Mouse (Mus musculus) CH12F3 (cell line): Measurements from ENCODE around the gene Rab11fip4.

Source experiments
- in situ Hi-C: fragments of 300-500 bp; cut with MboI; formaldehyde crosslinking; loops from 2 replicates; pipeline ENCODE4 v1.14.3; 2020; ENCODE audit warnings: low sequenced_read_pairs

Rab11fip4 gene

DNA sequence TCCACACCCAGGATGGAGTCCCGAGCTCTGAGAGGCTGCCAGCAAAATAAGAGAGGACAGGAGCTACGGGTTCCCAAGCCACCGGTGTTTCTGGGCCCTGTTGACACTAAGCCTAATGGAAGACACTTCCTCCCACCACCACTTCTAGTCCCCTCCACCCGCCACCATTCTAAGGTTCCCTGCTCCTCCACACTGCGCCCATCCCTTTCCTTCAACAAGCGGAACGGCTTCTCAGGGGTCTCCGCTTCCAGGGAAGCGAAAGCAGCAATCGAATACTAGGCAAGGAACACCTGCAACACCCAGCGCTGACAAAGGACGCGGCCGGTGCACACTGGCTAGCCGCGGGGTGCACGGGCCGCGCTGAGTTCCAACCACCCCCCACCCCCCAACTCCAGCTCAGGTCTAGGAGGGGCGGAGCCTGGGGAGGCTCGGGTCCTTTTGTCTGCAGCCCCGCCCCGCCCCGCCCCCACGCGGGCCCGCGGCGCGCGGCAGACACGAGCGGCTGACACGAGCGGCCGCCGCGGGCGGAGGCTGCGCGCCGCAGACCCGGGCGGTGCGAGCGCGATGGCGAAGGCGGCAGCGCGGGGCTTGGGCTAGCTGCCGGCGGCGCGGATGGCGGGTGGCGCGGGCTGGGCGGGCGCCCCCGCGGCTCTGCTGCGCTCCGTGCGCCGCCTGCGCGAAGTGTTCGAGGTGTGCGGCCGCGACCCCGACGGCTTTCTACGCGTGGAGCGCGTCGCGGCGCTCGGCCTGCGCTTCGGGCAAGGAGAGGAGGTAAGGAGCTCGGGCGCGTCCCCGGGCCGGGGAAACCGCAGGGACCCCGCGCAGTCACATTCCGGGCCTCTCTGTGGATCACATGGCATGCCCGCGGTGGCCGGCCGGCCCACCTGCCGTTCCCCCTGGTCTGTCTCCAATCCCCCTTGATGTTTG lies at the start of gene Rab11fip4:
Rab11fip4 (plus strand) TSS at position 549 of the 927 bp plus-strand sequence.
- in situ Hi-C loops, result loop anchor here (25.0 kb wide), 1 partner anchor 321 kb away; no protein-coding TSS in a partner anchor

DNA sequence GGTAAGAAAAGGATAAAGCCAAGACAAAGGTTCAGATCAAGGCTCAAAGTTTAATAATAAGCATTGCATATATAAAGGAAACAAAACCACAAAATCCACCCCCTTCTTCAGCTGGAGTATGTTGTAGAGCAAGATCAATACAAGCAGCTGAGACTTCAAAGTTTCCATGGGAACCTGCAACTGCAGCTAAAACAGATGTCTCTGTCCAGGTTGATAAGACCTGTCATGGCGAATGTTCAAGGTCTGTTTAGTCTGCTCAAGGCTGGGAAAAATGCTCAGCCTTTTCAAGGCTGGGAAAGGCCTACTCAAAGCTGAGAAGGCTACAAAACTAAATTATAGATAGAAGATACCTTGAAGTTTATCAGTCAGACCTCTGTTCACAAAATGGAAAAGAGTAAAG lies 38.4 kb upstream of the Rab11fip4 start:
- in situ Hi-C loops, result no loop called here

DNA sequence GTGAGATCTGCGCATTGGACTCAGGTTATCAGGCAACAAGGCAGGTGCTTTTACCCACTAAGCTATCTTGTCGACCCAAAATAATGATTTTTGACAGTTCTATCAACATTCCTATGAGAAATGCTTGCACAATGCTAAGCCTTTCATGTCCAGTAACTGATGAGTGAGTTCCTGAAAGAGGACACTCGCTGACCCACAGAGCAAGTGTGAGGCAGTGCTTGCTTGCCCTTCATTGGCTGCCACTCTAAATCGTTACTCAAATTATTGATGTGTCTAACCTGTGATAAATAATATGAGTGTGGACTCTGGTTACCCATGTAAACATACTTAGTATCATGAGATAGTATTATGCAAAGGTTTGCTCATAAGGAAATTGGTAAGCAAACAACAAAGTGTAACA lies 30.5 kb upstream of the Rab11fip4 start:
- in situ Hi-C loops, result no loop called here

DNA sequence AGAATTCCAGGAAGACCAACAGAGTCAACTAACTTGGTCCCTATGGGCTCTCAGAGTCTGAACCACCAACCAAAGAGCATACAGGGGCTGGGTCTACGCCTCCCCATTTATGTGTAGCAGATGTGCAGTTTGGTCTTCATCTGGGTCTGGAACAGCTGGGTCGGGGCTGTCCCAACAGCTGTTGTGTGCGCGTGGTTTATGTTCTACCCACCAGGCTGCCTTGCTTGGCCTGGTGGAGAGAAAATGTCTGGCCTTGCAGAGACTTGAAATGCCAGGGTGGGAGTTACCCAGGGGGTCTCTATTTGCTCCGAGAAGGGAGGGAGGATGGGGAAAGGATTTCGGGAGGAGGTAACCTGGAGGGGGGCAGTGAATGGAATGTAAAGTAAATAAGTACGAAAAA lies 27.5 kb upstream of the Rab11fip4 start:
- in situ Hi-C loops, result no loop called here

DNA sequence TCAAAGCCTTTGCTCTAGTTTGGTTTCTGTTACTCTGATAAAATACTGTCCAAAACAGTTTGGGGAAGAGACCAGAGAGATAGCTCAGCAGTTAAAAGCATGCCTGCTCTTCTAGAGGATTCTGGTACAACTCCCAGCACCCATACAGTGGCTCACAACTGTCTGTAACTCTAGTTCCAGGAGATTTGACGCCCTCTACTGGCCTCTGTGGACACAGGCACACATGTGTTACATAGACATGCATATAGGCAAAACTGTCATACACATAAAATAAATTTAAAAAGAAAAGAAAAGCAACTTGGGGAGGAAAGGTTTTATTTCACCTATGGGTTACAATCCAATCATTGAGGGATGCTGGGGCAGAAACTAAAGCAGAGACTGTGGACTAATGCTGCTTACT lies 24.1 kb upstream of the Rab11fip4 start:
- in situ Hi-C loops, result no loop called here

DNA sequence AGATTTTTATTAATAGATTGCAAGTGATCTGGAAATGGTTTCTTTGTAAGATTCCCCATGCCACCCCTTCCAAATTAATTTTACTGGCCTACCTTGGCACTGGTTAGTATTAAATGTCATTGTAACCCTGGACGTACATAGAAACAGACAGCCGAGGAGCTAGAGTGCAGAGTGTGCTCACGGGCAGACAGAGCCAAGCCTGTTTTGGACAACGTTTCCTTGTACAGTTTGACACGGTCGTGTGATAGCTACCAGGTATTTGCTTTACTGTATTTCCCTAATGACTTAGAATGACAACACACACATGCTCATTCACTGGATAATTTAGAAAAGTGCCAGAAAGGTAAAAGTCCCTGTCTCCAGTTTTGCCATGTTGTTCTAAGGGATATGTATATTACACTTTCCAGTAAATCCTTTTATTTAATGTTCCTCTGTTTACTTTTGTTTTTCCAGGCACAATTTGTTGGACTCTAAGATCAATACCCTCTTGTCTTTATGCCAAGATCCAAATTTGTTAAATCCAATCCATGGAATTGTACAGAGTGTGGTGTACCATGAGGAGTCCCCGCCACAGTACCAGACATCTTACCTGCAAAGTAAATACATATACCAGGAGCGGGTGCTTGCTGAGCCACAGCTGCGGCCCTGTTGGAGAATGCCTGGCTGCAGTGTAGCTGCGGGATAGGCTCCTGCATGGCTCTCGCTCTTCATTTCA lies 22.7 kb upstream of the Rab11fip4 start:
- in situ Hi-C loops, result no loop called here

DNA sequence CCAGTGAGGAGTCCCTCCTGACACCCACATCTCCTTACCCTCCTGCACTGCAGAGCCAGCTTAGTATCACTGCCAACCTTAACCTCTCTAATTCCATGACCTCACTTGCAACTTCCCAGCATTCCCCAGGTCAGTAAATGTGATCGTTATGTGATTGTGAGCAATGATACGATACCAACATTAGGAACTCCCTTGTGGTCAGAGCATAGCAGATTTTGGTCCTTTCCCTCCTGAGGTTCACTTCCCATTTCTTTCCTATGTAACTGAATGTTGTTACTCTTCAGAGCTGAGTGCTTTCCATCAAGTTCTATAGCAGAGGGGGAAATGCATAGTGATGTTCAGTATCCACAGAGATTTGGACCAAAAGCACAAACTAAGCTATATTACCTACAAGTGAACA lies 20.7 kb upstream of the Rab11fip4 start:
- in situ Hi-C loops, result no loop called here

DNA sequence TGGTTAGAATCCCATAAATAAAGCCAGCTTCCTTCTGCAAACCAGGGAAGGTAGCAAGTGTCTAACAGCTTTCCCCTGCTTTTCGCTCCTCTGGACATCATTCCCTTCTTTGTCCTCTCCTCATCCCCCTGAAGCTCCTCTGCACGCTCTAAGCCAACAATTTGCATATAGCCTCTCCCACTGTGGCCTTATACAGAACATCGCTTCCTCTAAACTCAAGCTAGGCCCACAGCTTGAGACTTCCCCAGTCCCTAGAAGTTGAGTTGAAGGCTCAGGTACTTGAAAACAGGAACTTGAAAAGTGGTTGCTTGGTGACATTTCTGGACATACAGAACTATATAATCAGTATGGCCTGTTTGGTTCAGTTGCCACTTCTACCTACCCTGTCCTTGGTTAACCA lies 17.2 kb upstream of the Rab11fip4 start:
- in situ Hi-C loops, result no loop called here

DNA sequence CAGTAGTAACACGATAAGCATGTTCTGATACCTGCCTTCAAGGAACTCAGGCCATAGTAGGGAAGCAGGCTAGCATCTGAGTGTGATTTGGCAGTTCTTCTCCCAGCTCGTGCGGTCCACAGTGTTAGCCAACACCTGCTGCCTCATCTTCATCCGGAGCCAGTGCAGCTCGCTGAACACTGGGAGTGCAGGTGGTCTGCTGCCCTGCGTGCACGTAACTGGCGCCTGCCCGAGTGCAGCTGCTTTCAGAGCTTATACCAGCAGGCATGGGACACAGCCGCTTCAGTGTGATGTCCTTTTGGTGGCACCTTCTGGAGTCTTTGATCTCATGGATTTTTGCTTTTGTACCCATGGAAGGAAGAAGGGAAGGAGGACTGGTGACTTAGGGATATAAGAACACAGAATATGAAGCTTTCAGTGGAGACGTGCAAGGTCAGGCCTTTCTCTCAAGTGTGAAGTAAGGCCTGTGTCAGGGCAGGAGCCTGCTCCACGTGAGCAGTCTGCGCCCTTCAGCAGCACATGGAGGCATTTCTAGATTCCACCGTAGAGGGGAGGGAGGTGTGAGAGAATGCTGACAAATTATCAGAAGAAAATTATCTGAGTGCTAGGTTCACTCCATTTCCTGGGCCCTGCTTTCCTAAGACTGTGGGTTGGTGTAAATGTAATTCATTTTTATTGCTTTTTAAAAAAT lies 15.5 kb upstream of the Rab11fip4 start:
- in situ Hi-C loops, result loop anchor here (25.0 kb wide), 1 partner anchor 337 kb away; no protein-coding TSS in a partner anchor

DNA sequence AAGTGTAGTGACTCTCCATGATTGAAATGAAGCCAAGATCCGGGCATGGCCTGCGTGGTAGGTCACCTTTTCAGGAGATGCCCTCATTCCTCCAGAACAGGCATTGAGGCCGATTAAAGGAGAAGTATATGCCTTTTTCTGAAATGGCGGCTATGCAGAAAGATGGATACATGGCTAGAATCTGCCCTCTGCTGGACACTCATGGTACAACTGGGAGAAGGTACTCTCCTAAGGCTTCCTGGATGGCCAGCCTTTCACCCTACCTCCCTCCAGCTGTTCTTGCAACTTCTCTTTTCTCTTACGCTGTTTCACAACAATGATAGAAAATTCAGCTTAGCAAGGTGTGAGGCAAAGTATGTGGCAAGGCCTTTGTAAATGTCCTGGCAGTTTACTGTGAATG lies 13.3 kb upstream of the Rab11fip4 start:
- in situ Hi-C loops, result loop anchor here (25.0 kb wide), 1 partner anchor 335 kb away; no protein-coding TSS in a partner anchor

DNA sequence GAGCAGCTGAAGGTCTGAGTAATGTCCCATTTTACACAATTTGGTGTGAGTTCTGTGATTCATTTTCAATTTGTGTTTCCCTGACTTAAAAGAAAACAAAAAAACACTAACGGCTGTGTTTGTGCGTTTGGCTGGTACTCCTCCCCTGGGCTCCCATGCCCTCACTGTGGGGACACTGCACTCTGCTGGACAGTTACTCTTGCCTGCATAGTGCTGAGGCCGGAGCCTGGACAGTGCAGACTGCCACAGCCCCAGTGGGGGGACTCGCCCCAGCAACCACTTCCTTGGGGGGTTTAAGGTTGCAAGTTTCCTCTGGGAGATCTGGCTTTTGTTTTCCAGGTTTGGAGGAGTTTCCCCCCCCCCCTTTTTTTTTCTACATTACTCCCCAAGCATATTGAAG lies 10.4 kb upstream of the Rab11fip4 start:
- in situ Hi-C loops, result loop anchor here (5.0 to 25.0 kb wide), 2 partner anchors 107 to 332 kb away; no protein-coding TSS in a partner anchor

DNA sequence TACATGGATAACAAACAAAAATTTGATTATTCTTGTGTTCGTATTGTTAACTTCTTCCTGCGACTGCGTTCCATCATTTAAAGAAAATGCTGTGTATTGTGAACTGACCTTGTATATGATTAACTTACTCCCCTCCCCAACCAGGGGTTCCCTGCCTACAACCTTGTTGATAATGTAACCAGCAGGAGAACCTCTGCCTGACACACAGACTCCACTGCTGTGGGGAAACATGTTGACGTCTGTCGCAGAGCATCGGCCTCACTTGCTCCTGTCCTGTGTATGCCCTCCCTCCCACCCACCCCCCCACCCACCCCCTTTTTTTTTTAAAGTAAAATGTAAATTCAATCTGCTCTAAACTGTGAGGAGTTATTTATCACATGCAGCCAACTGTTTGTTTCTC lies 9.8 kb upstream of the Rab11fip4 start:
- in situ Hi-C loops, result loop anchor here (5.0 to 25.0 kb wide), 2 partner anchors 106 to 331 kb away; no protein-coding TSS in a partner anchor

DNA sequence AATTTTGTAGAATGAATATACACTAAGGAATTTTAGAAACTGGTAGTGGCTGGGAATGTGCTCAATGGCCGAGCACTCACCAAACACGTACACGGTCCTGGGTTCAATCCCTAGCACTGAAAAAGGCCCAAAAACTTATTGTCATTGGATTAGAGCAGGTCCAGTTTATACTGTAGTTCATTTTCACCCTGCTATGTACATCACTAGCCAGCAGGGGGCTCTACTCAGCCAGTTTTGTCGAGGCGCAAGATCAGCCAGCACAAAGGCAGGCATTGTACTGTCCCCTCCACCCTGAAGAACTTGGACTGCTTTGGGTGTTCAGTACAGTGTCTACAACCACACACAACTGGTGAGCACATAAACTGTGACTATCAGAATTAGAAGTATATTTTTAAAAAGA lies 6.8 kb upstream of the Rab11fip4 start:
- in situ Hi-C loops, result loop anchor here (5.0 to 25.0 kb wide), 2 partner anchors 103 to 328 kb away; no protein-coding TSS in a partner anchor

DNA sequence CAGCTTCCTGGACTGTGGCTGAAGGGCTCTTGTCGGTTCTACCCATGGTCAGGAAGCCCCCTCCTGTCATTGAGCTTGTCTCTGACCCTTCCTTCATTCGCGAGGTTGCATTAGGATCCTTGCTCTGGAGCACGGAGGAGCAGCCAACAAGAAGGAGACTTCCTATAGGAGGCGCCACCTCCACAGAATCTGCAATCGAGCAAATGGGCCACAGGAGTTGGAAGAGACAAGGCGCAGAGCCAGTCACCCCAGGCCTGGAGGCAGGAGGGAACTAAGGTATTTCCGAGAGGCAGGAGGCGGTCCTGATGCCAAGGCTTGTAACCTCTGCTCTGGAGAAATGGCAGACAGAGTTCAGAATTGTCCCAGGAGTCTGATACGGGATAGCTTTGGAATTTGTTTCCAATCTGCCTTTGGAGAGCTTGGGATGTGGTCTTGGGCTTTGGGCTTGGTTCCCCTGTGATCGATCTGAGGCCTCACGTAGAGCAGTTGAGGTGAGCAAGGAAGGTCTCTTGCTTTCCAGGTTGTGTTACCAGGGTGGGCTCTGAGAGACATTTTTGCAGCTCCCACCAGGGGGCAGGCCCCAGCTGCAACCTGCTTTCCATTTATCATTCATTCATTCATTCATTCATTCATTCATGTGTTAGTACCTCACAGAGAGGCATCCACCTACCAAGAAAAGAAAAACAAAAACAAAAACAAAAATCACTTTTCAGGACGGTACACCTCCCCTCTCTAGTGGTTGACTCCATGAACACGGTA lies 1.5 kb upstream of the Rab11fip4 start:
- in situ Hi-C loops, result loop anchor here (25.0 kb wide), 1 partner anchor 323 kb away; no protein-coding TSS in a partner anchor

DNA sequence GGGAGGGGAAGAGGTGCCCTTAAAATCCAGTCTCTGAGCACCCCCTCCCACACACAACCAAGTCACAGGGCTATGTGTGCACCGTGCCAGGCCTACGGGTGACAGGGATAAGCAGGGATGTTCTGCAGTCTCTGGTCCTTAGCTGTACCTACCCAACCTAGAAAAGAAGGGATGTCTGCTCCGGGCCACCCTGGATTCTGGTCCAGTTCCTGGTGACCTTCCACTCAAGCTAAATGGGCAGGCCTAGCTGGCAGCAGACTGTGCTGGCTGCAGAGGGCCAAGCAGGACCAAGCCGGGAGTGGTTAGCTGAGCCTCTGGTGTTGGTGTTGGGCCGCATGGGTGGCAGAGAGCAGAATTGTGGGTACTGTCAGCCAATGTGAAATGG lies 571 bp downstream of the Rab11fip4 start:
- in situ Hi-C loops, result loop anchor here (25.0 kb wide), 1 partner anchor 321 kb away; no protein-coding TSS in a partner anchor

DNA sequence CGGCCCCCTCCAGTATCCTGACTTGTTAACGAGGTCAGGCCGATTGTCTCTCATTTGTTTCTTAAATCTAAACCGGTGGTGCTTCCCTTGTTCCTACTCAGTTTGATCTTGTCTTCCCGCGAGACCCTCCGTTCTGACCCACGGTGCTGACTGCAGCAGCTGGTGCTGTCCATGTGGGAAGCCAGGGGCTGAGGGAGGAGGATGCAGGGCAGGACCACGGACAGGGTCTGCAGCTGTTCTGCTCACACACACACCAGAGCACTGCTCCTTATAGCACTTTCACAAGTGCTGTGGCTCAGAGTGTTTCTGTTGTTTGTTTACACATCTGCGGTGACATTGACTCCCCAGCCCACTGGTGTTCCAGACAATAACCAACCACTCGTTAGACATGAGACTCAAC lies 2.5 kb downstream of the Rab11fip4 start:
- in situ Hi-C loops, result loop anchor here (25.0 kb wide), 1 partner anchor 319 kb away; no protein-coding TSS in a partner anchor

DNA sequence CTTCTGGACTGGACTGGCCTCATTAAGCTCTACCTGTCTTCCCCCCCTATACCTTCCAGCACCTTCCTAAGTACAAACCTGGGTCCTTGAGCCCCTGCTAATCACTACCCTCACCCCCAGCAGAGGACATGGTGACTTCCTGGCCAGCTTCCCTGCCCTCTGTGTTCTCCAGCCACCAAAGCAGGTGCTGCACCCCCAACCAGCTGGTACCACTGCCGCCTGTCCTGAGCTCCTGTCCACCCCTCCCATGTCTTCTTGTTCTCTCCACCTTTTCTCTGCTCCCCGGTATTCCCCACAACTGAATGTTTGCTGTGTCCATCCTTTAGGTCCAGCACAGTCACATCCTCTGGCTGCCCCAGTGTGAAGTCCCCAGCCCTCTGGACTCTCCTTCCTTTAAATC lies 19.4 kb downstream of the Rab11fip4 start:
- in situ Hi-C loops, result no loop called here

DNA sequence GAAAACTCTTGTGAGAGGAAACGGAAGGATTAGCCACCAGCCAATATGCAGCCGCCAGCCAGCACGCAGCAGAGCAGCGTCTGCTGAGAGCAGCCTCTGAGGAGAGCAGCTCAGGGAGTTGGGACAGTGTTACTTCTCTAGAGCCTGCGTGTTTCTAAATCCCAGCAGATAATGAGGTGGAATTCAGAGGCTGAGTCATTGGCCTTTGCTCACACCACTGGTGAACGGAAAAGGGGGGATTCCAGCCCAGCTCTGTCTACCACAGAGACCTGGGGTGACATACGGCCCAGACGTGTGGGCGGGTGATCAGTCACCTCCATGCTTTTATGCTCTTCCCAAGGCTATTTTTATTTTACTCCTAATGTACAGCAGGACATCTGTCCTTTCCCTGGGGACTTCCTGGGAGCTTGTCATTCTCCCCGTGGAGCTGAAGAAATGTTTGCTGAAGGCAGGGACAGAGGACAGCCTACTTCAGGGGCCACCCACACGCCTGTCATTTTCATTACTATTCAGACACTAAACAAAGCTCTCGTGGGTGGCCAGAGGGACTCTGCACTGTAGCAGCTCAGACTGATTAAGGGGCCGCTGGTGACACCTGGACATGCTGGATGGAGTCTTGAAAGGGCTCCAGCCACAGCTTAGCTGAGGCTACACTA lies 20.1 kb downstream of the Rab11fip4 start:
- in situ Hi-C loops, result no loop called here

DNA sequence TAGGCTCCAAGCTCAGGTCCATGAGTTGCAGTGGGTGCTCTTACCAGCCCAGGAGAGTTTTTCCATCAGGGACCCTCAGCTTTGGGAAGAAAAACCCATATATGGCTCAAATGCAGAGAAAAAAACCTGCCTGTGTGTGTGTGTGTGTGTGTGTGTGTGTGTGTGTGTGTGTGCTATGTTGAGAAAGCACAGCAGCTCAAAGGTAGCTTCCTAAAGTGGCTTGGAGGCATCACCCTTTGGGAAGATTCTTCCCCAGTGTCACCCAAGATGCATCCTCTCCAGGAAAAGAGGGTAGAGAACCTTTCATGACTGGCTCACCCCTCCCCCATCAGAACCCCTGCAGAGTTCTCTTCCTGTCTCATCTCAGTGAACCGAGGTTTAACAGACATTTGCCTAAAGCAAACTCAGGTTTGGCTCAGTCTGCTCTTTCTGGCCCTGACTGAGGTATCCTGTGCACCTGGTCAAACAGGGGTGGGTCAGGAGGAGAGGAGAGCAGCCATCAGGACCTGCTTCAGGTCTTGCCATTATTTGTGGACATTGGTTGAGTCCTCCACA lies 21.1 kb downstream of the Rab11fip4 start:
- in situ Hi-C loops, result no loop called here
